ENCODE assay signal across 8 mouse cellular contexts in the genomic region with DNA sequence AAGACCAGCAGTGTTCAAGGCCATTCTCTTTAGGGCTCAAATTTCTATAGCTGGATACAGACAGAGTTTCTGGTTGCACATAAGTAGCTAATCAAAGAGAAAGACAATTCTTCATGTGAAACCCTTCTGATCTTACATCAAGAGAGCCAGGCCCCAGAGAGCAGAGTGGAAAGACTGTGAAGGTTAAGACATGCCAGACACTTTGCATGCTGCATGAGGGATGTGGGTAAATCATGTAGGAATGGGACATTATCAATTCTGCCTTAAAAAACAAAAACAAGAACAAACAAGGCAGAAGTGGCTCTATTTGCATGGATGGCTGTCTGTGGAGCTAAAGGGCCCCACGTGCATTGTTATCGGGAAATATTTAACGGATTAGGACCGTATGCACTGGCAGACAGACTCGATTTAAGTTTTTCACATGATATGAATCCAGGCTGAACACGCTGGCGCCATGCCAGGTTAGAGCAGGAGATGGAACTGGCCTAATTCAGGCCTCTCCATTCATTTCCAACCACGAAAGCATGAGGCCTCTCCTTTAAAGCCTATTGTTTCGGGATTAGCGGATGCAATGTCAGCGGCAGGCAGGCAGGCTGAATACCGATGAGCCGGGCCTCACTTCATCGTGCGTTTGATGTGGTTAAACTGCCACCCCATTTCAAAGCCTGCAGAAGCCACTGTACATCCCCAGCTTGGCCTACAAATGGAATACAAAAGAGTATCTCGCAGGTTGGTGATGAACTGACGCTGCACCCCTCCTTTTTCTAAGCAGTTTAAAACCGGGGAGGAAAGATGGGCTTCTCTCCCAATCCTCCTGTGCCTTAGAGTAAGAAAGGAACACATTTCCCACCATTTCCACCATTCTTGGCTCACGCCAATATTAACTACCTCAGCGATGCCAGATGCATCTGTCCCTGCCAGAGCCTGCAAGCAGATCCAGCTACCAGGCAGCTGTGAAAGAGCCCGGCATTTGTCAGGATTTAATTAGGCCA.
DNase-seq lines count a peak whose midpoint lies in the region; ATAC-seq and TF ChIP-seq lines count a peak whose summit lies in the region.

No protein-coding gene starts in this region.

- H3K9me3 ChIP-seq in hindbrain, embryonic 14.5 days (ENCODE audit: control insufficient read depth, low read length) = no peaks in the 10 kb centered on the region
- no peaks in the 10 kb centered on the region for H3K9me3 ChIP-seq in midbrain, embryonic 15.5 days

- H3K4me2 ChIP-seq in hindbrain, embryonic 14.5 days (replicated peaks) = no peak overlapping the region; the same call in 1 of the 2 replicates
- H3K4me2 ChIP-seq in midbrain, embryonic 15.5 days = peak overlapping the region; percentile 1; the same call in 1 of the 2 replicates

- H3K4me3 ChIP-seq in left cerebral cortex, adult 2 months = no peak overlapping the region
- H3K4me3 ChIP-seq in embryonic fibroblast, embryonic 13.5 days (ENCODE audit: insufficient read depth, low read length) = no peak overlapping the region
- H3K4me3 ChIP-seq in hindbrain, embryonic 14.5 days (replicated peaks; ENCODE audit: low read length) = no peak overlapping the region
- H3K4me3 ChIP-seq in midbrain, embryonic 15.5 days = no peak overlapping the region

- H3K27ac ChIP-seq in left cerebral cortex, adult 2 months = peak overlapping the region; percentile 5; the same call in 1 of the 2 replicates
- H3K27ac ChIP-seq in embryonic fibroblast, embryonic 13.5 days (ENCODE audit: insufficient read depth, low read length) = peak overlapping the region; percentile 5; the same call in 1 of the 2 replicates
- peak overlapping the region; percentile 90 for H3K27ac ChIP-seq in hindbrain, embryonic 14.5 days
- peak overlapping the region; percentile 87 for H3K27ac ChIP-seq in midbrain, embryonic 15.5 days

- H3K9ac ChIP-seq in hindbrain, embryonic 14.5 days = peak overlapping the region; percentile 16
- no peak overlapping the region; the same call in 1 of the 2 replicates for H3K9ac ChIP-seq in midbrain, embryonic 15.5 days

- intact Hi-C loops in left cerebral cortex, adult 2 months (cut with DNase I) = no loop called here

- H3K36me3 ChIP-seq in hindbrain, embryonic 14.5 days (replicated peaks; ENCODE audit: control insufficient read depth, insufficient read depth) = no peaks in the 10 kb centered on the region
- no peaks in the 10 kb centered on the region for H3K36me3 ChIP-seq in midbrain, embryonic 15.5 days (replicated peaks)

- peaks cover 18% of the 10 kb centered on the region for H3K4me1 ChIP-seq in embryonic fibroblast, embryonic 13.5 days (ENCODE audit: control insufficient read depth, insufficient read depth, low read length)
- H3K4me1 ChIP-seq in hindbrain, embryonic 14.5 days (replicated peaks; ENCODE audit: control insufficient read depth, insufficient read depth, low read length) = peaks cover 36% of the 10 kb centered on the region
- peaks cover 69% of the 10 kb centered on the region for H3K4me1 ChIP-seq in midbrain, embryonic 15.5 days

- DNase-seq in left cerebral cortex, adult 2 months (ENCODE audit: extremely low spot score in 1 of 2, low spot score in 2 of 2) = no peak
- DNase-seq in left cerebral cortex, adult 11 months (ENCODE audit: low spot score) = no peak
- DNase-seq in brain, embryonic 14.5 days (ENCODE audit: low read depth) = peak; percentile 98
- DNase-seq in hindbrain, embryonic 14.5 days (ENCODE audit: low spot score) = peak; percentile 81
- DNase-seq in thymus, postnatal 36 days = peak; percentile 59 to 68

- 5% methylated on average over 21 of the region's 21 CpGs for WGBS in hindbrain, embryonic 14.5 days
- 4% methylated on average over 21 of the region's 21 CpGs for WGBS in midbrain, embryonic 15.5 days

- H3K27me3 ChIP-seq in hindbrain, embryonic 14.5 days (ENCODE audit: control insufficient read depth, insufficient read depth, low read length) = no peaks in the 10 kb centered on the region
- H3K27me3 ChIP-seq in midbrain, embryonic 15.5 days (replicated peaks) = no peaks in the 10 kb centered on the region

- ATAC-seq in hindbrain, embryonic 14.5 days (ENCODE audit: low FRiP score) = peak; percentile 69
- ATAC-seq in midbrain, embryonic 15.5 days (replicated peaks) = peak; percentile 85
- ATAC-seq in megakaryocyte-erythroid progenitor cell, adult 5-6 weeks (replicated peaks; ENCODE audit: low FRiP score, low TSS enrichment, poor library complexity, severe bottlenecking) = no peak

- TF ChIP-seq CTCF in left cerebral cortex, adult 2 months (IDR thresholded peaks at IDR 0.05) = no peak
- TF ChIP-seq CTCF in brain, embryonic 14.5 days (IDR thresholded peaks at IDR 0.05; ENCODE audit: borderline replicate concordance, extremely low read depth, insufficient read depth, insufficient read length) = no peak
- TF ChIP-seq CTCF in embryonic fibroblast, embryonic 13.5 days (IDR thresholded peaks at IDR 0.05; ENCODE audit: borderline replicate concordance, insufficient read depth, low read length) = no peak

- no peak for TF ChIP-seq POLR2A in brain, embryonic 14.5 days (IDR thresholded peaks at IDR 0.05; ENCODE audit: borderline replicate concordance, extremely low read depth, insufficient read depth, insufficient read length, poor library complexity, severe bottlenecking)
- TF ChIP-seq POLR2A in embryonic fibroblast, embryonic 13.5 days (IDR thresholded peaks at IDR 0.05; ENCODE audit: low read depth, low read length) = no peak

Comparison
In these comparisons a context has a peak if more than half of its experiments do, and no peak if none do; other contexts are left out.
1. DNase-seq: peak in brain, embryonic 14.5 days (single experiment), hindbrain, embryonic 14.5 days (single experiment) and thymus, postnatal 36 days (2 of 2); none in left cerebral cortex, adult 2 months (0 of 2) and left cerebral cortex, adult 11 months (single experiment).
2. H3K27ac ChIP-seq: peak in every context shown above with its lines; median percentile 90 in hindbrain, embryonic 14.5 days; 87 in midbrain, embryonic 15.5 days; 5 in left cerebral cortex, adult 2 months; 5 in embryonic fibroblast, embryonic 13.5 days.